Mouse (Mus musculus): ENCODE results near the gene Gsg1. TPM values are rescaled to one million over a fixed set of nuclear protein-coding genes. Genes with fewer than 3 reads are reported as not detected.
A peak's percentile ranks its signal among the peaks of the same experiment; 100 is the strongest.

Gene Gsg1
- total and polyA plus RNA-seq, 3 experiments = not detected

GRCm38 (mm10) chr6:135250926-135251699 is 3.0 kb downstream of the Gsg1 start:
- TF ChIP-seq MYB (IDR thresholded peaks at IDR 0.05; ENCODE audit: low read depth, low read length) (no peak), CHD2 (IDR thresholded peaks at IDR 0.05; ENCODE audit: low read length) (no peak), POLR2A (IDR thresholded peaks at IDR 0.05; ENCODE audit: control insufficient read depth in 1 of 2, insufficient read depth in 1 of 2, low read depth in 1 of 2, low read length in 2 of 2, poor library complexity in 1 of 2) (no peak), MEF2A (IDR thresholded peaks at IDR 0.05; ENCODE audit: extremely low read depth, insufficient replicate concordance, low read depth, low read length, poor library complexity, severe bottlenecking) (no peak), EP300 (IDR thresholded peaks at IDR 0.05; ENCODE audit: low read depth in 1 of 2, low read length in 2 of 2) (no peak), NELFE (IDR thresholded peaks at IDR 0.05; ENCODE audit: low read depth, low read length) (no peak), KAT2A (conservative IDR thresholded peaks at IDR 0.05; ENCODE audit: low read depth, low read length) (no peak), ZKSCAN1 (IDR thresholded peaks at IDR 0.05; ENCODE audit: low read depth, low read length) (no peak), ZC3H11A (IDR thresholded peaks at IDR 0.05; ENCODE audit: low read depth, low read length) (no peak), ELF1 (IDR thresholded peaks at IDR 0.05; ENCODE audit: low read depth, low read length) (no peak), POLR2AphosphoS5 (IDR thresholded peaks at IDR 0.05; ENCODE audit: borderline replicate concordance, low read depth, low read length) (no peak), CTCF (IDR thresholded peaks at IDR 0.05 in 2 of 3, conservative IDR thresholded peaks at IDR 0.05 in 1 of 3; ENCODE audit: control insufficient read depth in 1 of 3, insufficient read depth in 1 of 3, low read depth in 2 of 3, low read length in 3 of 3, poor library complexity in 1 of 3, severe bottlenecking in 1 of 3) (no peak), MAX (IDR thresholded peaks at IDR 0.05; ENCODE audit: low read length) (no peak), GABPA (IDR thresholded peaks at IDR 0.05; ENCODE audit: low read depth, low read length) (no peak), E2F4 (IDR thresholded peaks at IDR 0.05; ENCODE audit: borderline replicate concordance, low read depth, low read length) (no peak), BHLHE40 (IDR thresholded peaks at IDR 0.05; ENCODE audit: borderline replicate concordance, low read depth, low read length) (no peak), JUND (IDR thresholded peaks at IDR 0.05; ENCODE audit: low read depth, low read length) (no peak)
- Histone ChIP-seq H3K27ac (ENCODE audit: control insufficient read depth, low read depth, low read length) (no peak overlapping the region), H3K9me3 (replicated peaks; ENCODE audit: insufficient read depth, low read length) (no peaks in the 10 kb centered on the region), H3K36me3 (ENCODE audit: control insufficient read depth in 1 of 2, insufficient read depth in 2 of 2, low read length in 2 of 2) (no peaks in the 10 kb centered on the region), H3K27me3 (ENCODE audit: control insufficient read depth in 1 of 2, insufficient read depth in 2 of 2, low read length in 2 of 2) (no peaks in the 10 kb centered on the region; a peak in 2 of 4 replicates), H3K9ac (ENCODE audit: control insufficient read depth, low read depth, low read length, poor library complexity, severe bottlenecking) (no peak overlapping the region), H3K79me2 (ENCODE audit: control insufficient read depth, insufficient read depth, low read length, poor library complexity) (no peaks in the 10 kb centered on the region), H3K4me1 (ENCODE audit: control insufficient read depth in 1 of 2, insufficient read depth in 2 of 2, low read length in 2 of 2) (no peaks in the 10 kb centered on the region), H3K4me3 (ENCODE audit: control insufficient read depth in 1 of 2, insufficient read depth in 1 of 2, low read depth in 2 of 2, low read length in 2 of 2) (no peak overlapping the region)
- DNase-seq (ENCODE audit: low read depth, low spot score) = no peak

- Histone ChIP-seq H3K4me3 (ENCODE audit: control insufficient read depth in 1 of 2, insufficient read depth in 1 of 2, low read depth in 2 of 2, low read length in 2 of 2) (no peak overlapping the region), H3K36me3 (ENCODE audit: control insufficient read depth in 1 of 2, insufficient read depth in 2 of 2, low read length in 2 of 2) (no peaks in the 10 kb centered on the region), H3K27me3 (ENCODE audit: control insufficient read depth in 1 of 2, insufficient read depth in 2 of 2, low read length in 2 of 2) (no peaks in the 10 kb centered on the region; a peak in 2 of 4 replicates), H3K9me3 (replicated peaks; ENCODE audit: insufficient read depth, low read length) (no peaks in the 10 kb centered on the region), H3K27ac (ENCODE audit: control insufficient read depth, low read depth, low read length) (no peak overlapping the region), H3K4me1 (ENCODE audit: control insufficient read depth in 1 of 2, insufficient read depth in 2 of 2, low read length in 2 of 2) (no peaks in the 10 kb centered on the region), H3K79me2 (ENCODE audit: control insufficient read depth, insufficient read depth, low read length, poor library complexity) (no peaks in the 10 kb centered on the region), H3K9ac (ENCODE audit: control insufficient read depth, low read depth, low read length, poor library complexity, severe bottlenecking) (no peak overlapping the region)
- peak; percentile 32 for DNase-seq (ENCODE audit: low read depth, low spot score)
- TF ChIP-seq SMC3 (IDR thresholded peaks at IDR 0.05; ENCODE audit: low read depth, low read length) (peak; percentile 67), MAX (IDR thresholded peaks at IDR 0.05; ENCODE audit: low read length) (no peak), POLR2A (IDR thresholded peaks at IDR 0.05; ENCODE audit: control insufficient read depth in 1 of 2, insufficient read depth in 1 of 2, low read depth in 1 of 2, low read length in 2 of 2, poor library complexity in 1 of 2) (no peak), CTCF (IDR thresholded peaks at IDR 0.05 in 2 of 3, conservative IDR thresholded peaks at IDR 0.05 in 1 of 3; ENCODE audit: control insufficient read depth in 1 of 3, insufficient read depth in 1 of 3, low read depth in 2 of 3, low read length in 3 of 3, poor library complexity in 1 of 3, severe bottlenecking in 1 of 3) (peak; percentile 78 to 84 (median 80)), ZC3H11A (IDR thresholded peaks at IDR 0.05; ENCODE audit: low read depth, low read length) (peak; percentile 58), RAD21 (IDR thresholded peaks at IDR 0.05; ENCODE audit: low read depth, low read length) (peak; percentile 81)
Measured at GRCm38 (mm10) chr6:135249846-135250531, 4.2 kb downstream of the Gsg1 start.

All from MEL (cell line).